Mouse (Mus musculus): ENCODE measurements around the gene Cblc.

- peak; percentile 58 for TF ChIP-seq POLR2A (IDR thresholded peaks at IDR 0.05; ENCODE audit: low read depth, low read length)
- TF ChIP-seq CTCF (IDR thresholded peaks at IDR 0.05; ENCODE audit: borderline replicate concordance, insufficient read depth, low read length): no peak
These were observed 30.1 kb upstream of the Cblc start for GRCm38 (mm10) chr7:19826756-19827155.

Measured in embryonic fibroblast, embryonic 13.5 days (primary cell).